Mouse (Mus musculus) fat pad, adult 2 months (tissue): ENCODE measurements around the gene A930017K11Rik.

ENCODE experiments used
- DNase-seq: peaks from one replicate; pipeline ENCODE4 v3.0.0-alpha.2; 2011; ENCODE audit warnings: low read depth, low spot score; ENCODE audit errors: extremely low read depth

A930017K11Rik gene

GRCm38 (mm10) chr17:25959630-25960467 lies 7.5 kb upstream of the A930017K11Rik start:
- DNase-seq: no peak

- no peak for DNase-seq
Measured at GRCm38 (mm10) chr17:25958771-25959494, 6.6 kb upstream of the A930017K11Rik start.

GRCm38 (mm10) chr17:25957586-25958051 lies 5.3 kb upstream of the A930017K11Rik start:
- DNase-seq: no peak

DNA sequence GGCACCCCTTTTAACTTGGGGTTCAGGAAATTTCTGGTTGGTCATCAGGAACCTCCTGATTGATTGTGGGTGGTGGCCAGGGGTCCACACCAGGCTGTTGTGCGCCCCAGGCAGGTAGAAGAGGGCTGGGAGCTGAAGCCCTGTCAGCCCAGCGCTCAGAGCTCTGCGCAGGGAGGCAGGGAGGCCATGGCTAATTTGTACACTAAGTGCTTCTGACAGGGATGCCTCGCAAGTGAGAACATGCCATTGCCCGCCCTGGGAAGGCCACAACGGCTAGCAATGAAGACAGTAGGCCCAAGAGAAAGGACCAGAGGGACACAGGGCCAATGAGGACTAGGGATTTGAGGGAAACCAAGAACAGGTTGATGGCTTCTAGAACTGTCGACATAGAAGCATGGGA lies 4.3 kb upstream of the A930017K11Rik start:
- DNase-seq: no peak

- DNase-seq: no peak
Measured at GRCm38 (mm10) chr17:25956201-25956600, 3.8 kb upstream of the A930017K11Rik start.

- DNase-seq: no peak
Measured at GRCm38 (mm10) chr17:25955736-25956135, 3.4 kb upstream of the A930017K11Rik start.

DNA sequence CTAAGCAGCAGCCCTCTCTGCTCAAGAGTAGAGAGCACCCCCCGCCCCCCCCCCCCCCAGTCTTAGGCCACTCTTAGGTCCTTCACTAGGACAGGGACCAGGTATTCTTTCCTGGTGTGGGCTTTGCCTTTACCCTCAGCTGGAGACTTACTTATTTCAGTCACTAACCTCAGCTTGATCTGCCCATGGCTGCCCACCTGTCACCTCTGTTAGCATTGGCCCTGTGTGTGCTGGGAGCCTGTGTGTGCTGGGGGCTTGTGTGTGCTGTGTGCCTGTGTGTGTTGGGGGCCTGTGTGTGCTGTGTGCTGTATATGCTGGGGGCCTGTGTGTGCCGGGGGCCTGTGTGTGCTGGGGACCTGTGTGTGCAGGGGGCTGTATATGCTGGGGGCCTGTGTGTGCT lies 2.3 kb upstream of the A930017K11Rik start:
- no peak for DNase-seq

- DNase-seq: no peak
Measured at GRCm38 (mm10) chr17:25953161-25953560, 796 bp upstream of the A930017K11Rik start.

DNA sequence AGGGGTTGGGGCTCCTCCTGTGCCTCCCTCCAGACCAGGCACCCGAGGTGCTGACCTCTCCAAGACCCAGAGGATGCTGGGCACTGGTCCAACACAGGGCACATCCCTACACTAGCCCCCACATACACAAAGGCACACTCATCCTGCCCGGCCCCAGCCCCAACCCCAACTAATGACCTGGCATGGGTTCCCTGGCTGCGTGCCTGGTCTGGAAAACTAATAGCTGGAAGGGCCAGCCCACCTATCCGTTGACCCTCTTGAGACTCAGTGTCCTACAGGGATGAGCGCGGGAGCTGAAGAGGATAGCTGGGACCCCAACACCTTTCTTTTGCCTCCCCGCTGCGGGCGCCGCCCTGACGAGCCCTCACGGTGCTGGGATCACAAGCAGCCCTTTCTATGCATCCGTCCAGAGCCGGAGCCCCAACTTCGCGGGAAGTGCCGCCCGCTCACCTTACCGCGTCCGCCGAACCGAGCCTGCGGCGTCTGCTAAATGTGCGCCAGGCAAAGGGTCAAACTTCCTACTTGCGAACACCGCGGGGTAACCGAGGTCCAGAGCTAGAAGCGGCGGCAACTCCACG lies 1.1 kb downstream of the A930017K11Rik start:
- DNase-seq: no peak

GRCm38 (mm10) chr17:25950706-25951105 lies 1.7 kb downstream of the A930017K11Rik start:
- DNase-seq: no peak

DNA sequence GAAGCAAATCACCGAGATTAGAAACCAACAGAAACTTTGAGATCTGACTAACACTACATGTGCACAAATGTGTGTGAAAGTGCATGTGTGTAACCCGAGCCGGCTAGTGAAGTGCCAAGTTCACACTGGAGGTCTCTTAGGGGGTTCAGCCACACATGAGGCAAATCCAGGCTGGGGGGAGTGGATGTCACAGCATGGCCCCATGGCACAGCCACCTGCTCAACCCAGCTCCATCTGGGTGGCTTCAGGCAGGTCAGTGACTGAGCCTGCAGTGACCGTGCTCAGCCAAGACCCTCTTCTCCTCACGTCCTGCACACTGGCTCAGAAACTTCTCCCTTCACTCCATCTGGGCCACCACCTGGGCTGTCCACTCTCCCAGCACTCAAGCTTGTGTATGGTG lies 2.4 kb downstream of the A930017K11Rik start:
- no peak for DNase-seq

- DNase-seq: no peak
Measured at GRCm38 (mm10) chr17:25948051-25948450, 4.3 kb downstream of the A930017K11Rik start.

DNA sequence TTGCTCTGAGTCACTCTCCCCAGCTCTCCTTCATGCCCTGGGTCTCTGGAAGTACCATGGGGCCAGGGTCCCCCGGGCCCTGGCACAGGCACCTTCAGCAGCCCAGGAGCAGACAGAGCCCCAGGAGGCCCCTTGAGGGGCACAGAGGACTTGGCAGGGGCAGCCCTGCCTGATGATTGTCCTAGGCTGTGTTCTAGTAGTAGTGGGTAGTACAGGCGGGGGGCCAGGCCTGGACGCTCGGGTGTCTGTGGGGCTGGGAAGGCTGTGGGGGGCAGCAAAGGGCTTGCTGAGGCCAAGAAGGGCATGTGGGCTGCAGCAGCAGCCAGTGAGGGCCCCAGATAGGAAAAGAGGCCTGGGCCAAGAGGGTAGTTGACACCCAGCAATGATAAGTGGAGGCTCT lies 4.8 kb downstream of the A930017K11Rik start:
- no peak for DNase-seq

DNA sequence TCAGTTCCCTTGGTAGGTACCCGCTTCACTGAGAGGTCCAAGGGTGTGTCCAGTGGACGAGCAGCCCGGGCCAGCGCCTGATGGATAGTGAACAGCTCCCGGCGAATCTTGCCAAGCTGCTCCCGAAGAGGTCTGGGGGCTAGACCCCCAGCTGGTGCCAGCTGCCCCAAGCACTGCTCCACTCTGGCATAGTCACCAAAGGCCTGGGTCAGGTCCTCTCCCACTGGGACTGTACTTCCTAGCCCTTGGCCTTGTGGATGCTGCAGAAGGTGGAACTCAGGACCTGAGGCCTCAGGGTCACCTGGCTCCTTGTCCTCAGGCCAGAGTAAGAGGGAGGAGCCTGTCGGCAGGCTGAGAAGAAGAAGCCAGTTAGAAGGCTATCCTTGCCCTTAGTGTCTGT lies 5.5 kb downstream of the A930017K11Rik start:
- no peak for DNase-seq

DNA sequence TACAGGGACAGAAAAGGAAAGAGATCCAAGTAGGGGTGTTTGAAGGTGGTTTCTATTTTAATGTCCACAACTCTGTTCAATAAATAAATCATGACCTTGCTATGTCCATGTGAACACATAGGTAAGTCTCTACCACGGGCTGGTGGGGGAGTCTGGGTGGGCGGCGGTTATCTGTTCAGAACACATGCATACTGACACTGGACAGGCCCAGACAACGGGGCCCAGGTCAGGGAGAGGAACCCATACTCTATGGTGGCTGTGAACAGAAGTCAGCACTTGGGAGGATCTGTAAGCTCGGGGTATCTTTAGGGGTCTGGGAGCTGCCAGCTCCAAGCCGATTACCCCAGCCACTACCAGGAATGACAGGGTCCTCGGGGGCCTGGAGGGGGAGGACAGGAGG lies 6.0 kb downstream of the A930017K11Rik start:
- DNase-seq: no peak

GRCm38 (mm10) chr17:25945517-25946155 lies 6.7 kb downstream of the A930017K11Rik start:
- DNase-seq: no peak

GRCm38 (mm10) chr17:25944366-25945163 lies 7.8 kb downstream of the A930017K11Rik start, which contains the start of the genes Pigq and Nhlrc4:
Gene Pigq, minus strand, starts transcription at chr17:25944936.
Gene Nhlrc4, minus strand, starts transcription at chr17:25944961.
- no peak for DNase-seq

DNA sequence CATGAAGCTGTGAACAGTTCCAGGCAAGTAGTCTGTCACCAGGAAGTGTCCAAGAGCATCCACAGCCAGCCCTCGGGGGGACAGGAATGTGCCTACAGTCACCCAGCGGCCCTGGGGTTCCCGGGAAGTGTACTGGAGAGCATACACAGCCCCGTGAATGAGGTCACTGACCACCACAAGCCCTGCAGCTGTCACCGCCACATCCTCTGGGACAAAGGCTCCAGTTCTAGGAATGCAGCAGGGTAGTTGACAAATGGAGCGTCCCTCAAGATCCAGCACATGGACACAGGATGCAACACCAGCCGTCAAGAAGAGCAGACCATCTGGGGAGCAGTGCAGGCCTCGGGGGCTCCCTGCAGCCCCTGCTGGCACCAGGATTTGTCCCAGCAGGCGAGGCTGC lies 8.6 kb downstream of the A930017K11Rik start:
- DNase-seq: no peak

- no peak for DNase-seq
Measured at GRCm38 (mm10) chr17:25943221-25943620, 9.1 kb downstream of the A930017K11Rik start.

DNA sequence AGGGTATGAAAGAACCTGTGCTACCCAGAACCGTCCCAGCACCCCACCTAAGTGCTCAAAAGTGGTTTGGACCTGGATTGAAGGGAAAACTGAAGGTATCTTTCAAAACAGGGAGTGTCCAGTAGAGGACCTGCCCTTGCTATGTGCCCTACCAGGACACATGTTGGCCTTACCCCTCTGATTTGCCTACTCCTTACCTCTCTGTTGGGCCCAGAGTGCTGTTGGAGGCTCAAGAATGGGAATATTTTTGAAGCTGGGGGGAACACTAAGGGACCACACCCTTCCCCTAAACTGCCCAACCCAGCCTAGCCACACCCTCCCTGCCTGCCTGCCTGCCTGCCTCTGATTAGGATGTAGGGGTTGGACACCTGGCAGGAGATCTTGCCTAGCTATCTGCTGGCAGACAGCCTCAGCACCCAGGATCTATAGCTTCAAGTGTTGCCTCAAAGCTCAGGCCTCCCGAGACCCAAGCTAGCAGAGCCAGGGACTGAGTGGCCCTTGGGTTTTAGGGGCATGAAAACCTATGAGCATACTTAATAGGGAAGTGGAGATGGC lies 9.7 kb downstream of the A930017K11Rik start:
- no peak for DNase-seq
